Mouse (Mus musculus) midbrain, embryonic 16.5 days (tissue): ENCODE results near the gene AW822073. TPM values are rescaled to one million over a fixed set of nuclear protein-coding genes. Genes with fewer than 3 reads are reported as not detected.
"Not testable (repeated sequence)": the region's sequence is repeated elsewhere in the genome, so short reads cannot be mapped to it uniquely, and the experiment has no call there.

ENCODE experiments used
- ATAC-seq: fragments of 200-750 bp; cut with Nextera tagmentation; 2 replicates; pipeline ENCODE4 v1.8.0; 2017; ENCODE audit warnings: moderate TSS enrichment
- H3K27ac ChIP-seq: fragments of 300-500 bp; sonication (generic); 2 replicates; pipeline ENCODE4 v1.5.1; 2014; ENCODE audit warnings: mild to moderate bottlenecking, low read length, mixed read lengths
- H3K27me3 ChIP-seq: fragments of 300-500 bp; sonication (generic); 2 replicates; pipeline ENCODE4 v1.6.1; 2014; ENCODE audit warnings: low read depth, low read length, mixed read lengths; ENCODE audit not compliant: control insufficient read depth, insufficient read depth
- H3K36me3 ChIP-seq: fragments of 300-500 bp; sonication (generic); 2 replicates; pipeline ENCODE4 v1.6.1; 2014; ENCODE audit warnings: mild to moderate bottlenecking, low read length, moderate library complexity, mixed read lengths; ENCODE audit not compliant: control insufficient read depth, insufficient read depth
- H3K4me1 ChIP-seq: fragments of 300-500 bp; sonication (generic); 2 replicates; pipeline ENCODE4 v1.6.1; 2014; ENCODE audit warnings: mild to moderate bottlenecking, low read length, mixed read lengths; ENCODE audit not compliant: control insufficient read depth, insufficient read depth
- H3K4me2 ChIP-seq: fragments of 300-500 bp; sonication (generic); 2 replicates; pipeline ENCODE4 v1.6.1; 2014; ENCODE audit warnings: mild to moderate bottlenecking, low read length, mixed read lengths
- H3K4me3 ChIP-seq: fragments of 300-500 bp; sonication (generic); 2 replicates; pipeline ENCODE4 v1.5.1; 2014; ENCODE audit warnings: low read depth, mild to moderate bottlenecking, low read length, moderate library complexity, mixed read lengths
- H3K9ac ChIP-seq: fragments of 300-500 bp; sonication (generic); 2 replicates; pipeline ENCODE4 v1.6.1; 2014; ENCODE audit warnings: low read depth, low read length, mixed read lengths
- H3K9me3 ChIP-seq: fragments of 300-500 bp; sonication (generic); replicated peaks from 2 replicates; pipeline ENCODE4 v1.6.1; 2014; ENCODE audit warnings: mild to moderate bottlenecking, low read length, mixed read lengths; ENCODE audit not compliant: control insufficient read depth, poor library complexity, severe bottlenecking
- whole genome bisulfite sequencing: fragments of 180-500 bp; shearing (Covaris S2); extraction: QIAGEN DNeasy Blood & Tissue Kit; methylation state at CpG from one replicate; pipeline ENCODE4 v1.1.7; 2014; 5-methylcytosine and 5-hydroxymethylcytosine counted together
- polyA plus RNA-seq: library from polyadenylated mRNA; unstranded; fragments of >200 nt; fragmentation: Nextera tagmentation; extraction: Ambion mirVana; gene quantifications from 2 replicates; pipeline ENCODE4 v1.2.1, GENCODE M21; 2015

The AW822073 gene
- polyA plus RNA-seq, 1 experiment from 2014 or later = not detected

- H3K4me2 ChIP-seq, H3K4me3 ChIP-seq, H3K36me3 ChIP-seq, H3K9me3 ChIP-seq, H3K4me1 ChIP-seq, ATAC-seq, H3K9ac ChIP-seq, H3K27me3 ChIP-seq, H3K27ac ChIP-seq: not testable (repeated sequence)
- 82% methylated on average over 4 of the region's 4 CpGs for WGBS
These were observed 10.3 kb upstream of the AW822073 start for GRCm38 (mm10) chr10:58234985-58235384.

- not testable (repeated sequence) for H3K9me3 ChIP-seq, H3K4me2 ChIP-seq, H3K36me3 ChIP-seq, ATAC-seq, H3K27me3 ChIP-seq, H3K4me3 ChIP-seq, H3K9ac ChIP-seq, H3K27ac ChIP-seq, H3K4me1 ChIP-seq
These were observed 9.0 kb upstream of the AW822073 start for GRCm38 (mm10) chr10:58233740-58234121.

- not testable (repeated sequence) for H3K9ac ChIP-seq, H3K36me3 ChIP-seq, H3K4me2 ChIP-seq, H3K4me1 ChIP-seq, H3K4me3 ChIP-seq, H3K27ac ChIP-seq, H3K27me3 ChIP-seq, H3K9me3 ChIP-seq
- WGBS = 78% methylated on average over 9 of the region's 10 CpGs
- peak; percentile 61 for ATAC-seq
These were observed 8.5 kb upstream of the AW822073 start for GRCm38 (mm10) chr10:58233054-58233739.

DNA sequence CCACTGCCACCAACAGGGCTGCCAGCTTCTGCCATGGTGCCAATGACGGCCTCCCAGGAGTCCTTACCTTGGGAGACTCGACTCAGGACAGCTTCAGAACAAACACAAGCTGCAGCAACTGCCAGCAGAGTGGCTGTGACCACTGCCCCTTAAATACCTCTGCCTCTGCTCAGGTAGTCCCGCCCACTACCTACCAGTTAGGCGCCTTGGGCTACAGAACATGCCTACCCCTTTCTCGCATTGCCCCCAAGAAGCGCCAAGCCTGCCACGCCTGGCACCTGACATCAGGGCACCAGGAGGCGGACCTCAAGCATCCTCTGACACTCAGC is 7.9 kb upstream of the AW822073 start, which contains the start of gene Duxf3:
TSS of gene Duxf3 (minus strand) at position 35 of the 329 bp plus-strand sequence.
- not testable (repeated sequence) for H3K27ac ChIP-seq, H3K36me3 ChIP-seq, H3K9ac ChIP-seq, H3K27me3 ChIP-seq, H3K4me3 ChIP-seq, H3K4me1 ChIP-seq, H3K9me3 ChIP-seq, H3K4me2 ChIP-seq
- peak; percentile 68 for ATAC-seq
- WGBS = 78% methylated on average over 5 of the region's 8 CpGs

- WGBS = 88% methylated on average over 31 of the region's 35 CpGs
- not testable (repeated sequence) for H3K4me1 ChIP-seq, H3K27me3 ChIP-seq, H3K4me2 ChIP-seq, H3K36me3 ChIP-seq, H3K4me3 ChIP-seq, H3K9me3 ChIP-seq, H3K27ac ChIP-seq, H3K9ac ChIP-seq
- ATAC-seq = peak; percentile 81
These were observed 7.3 kb upstream of the AW822073 start for GRCm38 (mm10) chr10:58231779-58232640.

- not testable (repeated sequence) for H3K9ac ChIP-seq, H3K36me3 ChIP-seq, H3K4me2 ChIP-seq, H3K4me1 ChIP-seq, H3K27me3 ChIP-seq, H3K4me3 ChIP-seq, H3K27ac ChIP-seq, H3K9me3 ChIP-seq
- WGBS = 80% methylated on average over 5 of the region's 7 CpGs
- ATAC-seq = peak; percentile 34
These were observed 6.4 kb upstream of the AW822073 start for GRCm38 (mm10) chr10:58231088-58231487.

- H3K27me3 ChIP-seq, H3K4me3 ChIP-seq, H3K36me3 ChIP-seq, H3K27ac ChIP-seq, H3K4me1 ChIP-seq, H3K4me2 ChIP-seq, H3K9me3 ChIP-seq, H3K9ac ChIP-seq, ATAC-seq: not testable (repeated sequence)
- WGBS = 64% methylated on average over 3 of the region's 3 CpGs
These were observed 5.3 kb upstream of the AW822073 start for GRCm38 (mm10) chr10:58230021-58230420.

DNA sequence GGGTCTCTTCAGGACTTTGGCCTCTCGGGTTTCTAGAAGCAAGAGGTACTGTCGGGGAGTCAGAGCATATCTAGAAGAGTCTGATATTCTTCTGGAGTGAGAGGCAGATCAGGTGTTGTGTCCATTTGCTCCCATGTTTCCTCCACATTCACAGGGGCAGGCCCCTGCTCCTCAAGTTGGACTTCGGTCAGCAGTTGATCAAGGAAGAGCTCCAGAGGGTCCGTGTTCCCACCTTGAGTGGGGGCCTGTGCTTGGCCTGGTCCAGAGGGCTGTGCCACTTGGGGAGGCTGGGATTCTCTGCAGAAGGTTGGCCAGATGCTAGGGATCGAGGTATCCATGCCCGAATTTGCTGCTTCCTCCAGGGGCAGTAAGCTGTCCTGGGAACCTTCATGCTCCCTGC is 3.1 kb upstream of the AW822073 start:
- not testable (repeated sequence) for H3K4me2 ChIP-seq, H3K36me3 ChIP-seq, H3K9ac ChIP-seq, H3K4me1 ChIP-seq, H3K27ac ChIP-seq, H3K27me3 ChIP-seq, H3K4me3 ChIP-seq, ATAC-seq, H3K9me3 ChIP-seq
- 85% methylated on average over 2 of the region's 6 CpGs for WGBS

GRCm38 (mm10) chr10:58226357-58226756 is 1.6 kb upstream of the AW822073 start:
- H3K4me1 ChIP-seq, H3K4me2 ChIP-seq, H3K4me3 ChIP-seq, ATAC-seq, H3K9me3 ChIP-seq, H3K36me3 ChIP-seq, H3K9ac ChIP-seq, H3K27ac ChIP-seq, H3K27me3 ChIP-seq: not testable (repeated sequence)
- WGBS = 85% methylated on average over 4 of the region's 4 CpGs
